Mouse (Mus musculus): ENCODE measurements around the gene Slc35b2. TPM values are rescaled to one million over a fixed set of nuclear protein-coding genes. Genes with fewer than 3 reads are reported as not detected.

Gene Slc35b2
- polyA plus RNA-seq, 1 experiment from 2014 or later = 90.5 TPM

DNA sequence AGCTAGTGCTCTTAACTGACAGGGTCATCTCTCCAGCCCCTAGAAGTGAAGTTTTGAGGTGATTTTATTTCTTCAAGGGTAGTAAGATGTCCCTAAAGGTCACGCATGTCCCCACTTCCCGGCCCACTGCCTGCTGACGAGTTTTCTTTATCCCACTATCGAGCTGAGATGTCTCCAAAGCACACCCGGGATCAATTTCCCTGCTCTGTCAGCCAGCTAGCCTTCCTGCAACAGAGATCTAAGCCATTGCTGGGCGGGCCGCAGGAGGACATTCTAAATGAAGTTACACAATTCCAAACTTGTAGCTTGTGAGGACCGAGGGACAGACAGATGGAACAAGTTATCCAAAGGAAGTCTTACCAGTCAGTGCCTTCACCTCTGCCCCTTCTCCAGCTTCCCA lies 36.6 kb downstream of the Slc35b2 start:
- 38% methylated on average over 8 of the region's 8 CpGs for WGBS
- Histone ChIP-seq H3K4me3 (ENCODE audit: low read depth, low read length) (no peak overlapping the region), H3K27ac (replicated peaks; ENCODE audit: low read depth, low read length) (no peak overlapping the region), H3K4me1 (ENCODE audit: control insufficient read depth, insufficient read depth, low read length) (peaks cover 20% of the 10 kb centered on the region), H3K4me2 (ENCODE audit: low read depth, severe bottlenecking) (no peak overlapping the region), H3K9me3 (ENCODE audit: control insufficient read depth, low read length) (no peaks in the 10 kb centered on the region), H3K36me3 (ENCODE audit: control insufficient read depth, insufficient read depth, low read length) (no peaks in the 10 kb centered on the region), H3K27me3 (ENCODE audit: control insufficient read depth, insufficient read depth, low read length) (peaks cover 20% of the 10 kb centered on the region), H3K9ac (ENCODE audit: low read length) (no peak overlapping the region)
- no peak for ATAC-seq (ENCODE audit: insufficient number of reproducible peaks, low FRiP score, low TSS enrichment, low read depth)
- no peak for DNase-seq (ENCODE audit: low spot score)

DNA sequence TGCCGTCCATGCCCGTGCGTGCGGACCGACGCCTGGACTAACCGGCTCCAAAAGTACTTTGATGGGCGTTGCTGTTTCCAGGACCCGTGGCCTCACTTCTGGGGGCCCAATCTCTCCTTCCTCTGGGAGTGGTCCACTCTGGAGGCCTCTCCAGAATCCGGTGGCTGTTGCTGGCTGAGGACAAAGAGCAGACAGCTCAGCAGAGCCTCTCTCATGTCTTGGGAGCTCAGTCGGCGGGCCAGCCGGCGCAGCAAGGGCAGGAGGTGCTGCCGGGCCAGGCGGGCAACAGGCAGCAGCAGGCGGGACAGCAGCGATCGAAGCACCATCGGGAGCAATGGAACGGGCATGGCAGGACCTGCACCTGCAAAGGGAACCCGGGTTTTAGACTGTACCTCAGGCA lies 37.7 kb downstream of the Slc35b2 start:
- DNase-seq (ENCODE audit: low spot score) (no peak), ATAC-seq (ENCODE audit: insufficient number of reproducible peaks, low FRiP score, low TSS enrichment, low read depth) (no peak)
- WGBS = 16% methylated on average over 22 of the region's 22 CpGs

DNA sequence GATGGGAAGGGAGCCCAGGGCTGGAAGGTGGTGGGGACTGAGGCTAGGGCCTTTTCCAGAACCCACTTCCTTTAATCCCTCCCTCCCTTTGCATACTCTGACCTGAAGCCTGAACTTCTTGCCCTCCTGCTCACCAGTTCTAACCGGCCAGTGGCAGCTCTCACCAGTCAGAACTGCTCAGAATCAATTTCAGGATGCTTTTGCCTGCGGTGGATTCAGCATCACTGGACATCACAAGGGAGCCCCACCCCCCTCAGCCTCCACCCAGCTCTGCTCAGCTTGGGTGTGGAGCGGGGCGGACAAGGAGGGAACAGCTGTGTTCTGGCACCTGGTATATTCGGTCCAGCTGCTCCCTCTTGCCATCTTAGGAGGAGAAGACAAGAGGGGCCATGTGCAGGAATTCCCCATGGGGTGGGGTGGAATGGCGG lies 38.2 kb downstream of the Slc35b2 start, which contains the start of gene Mymx:
Mymx (minus strand) TSS at position 226 of the 428 bp plus-strand sequence.
- H3K36me3 ChIP-seq (ENCODE audit: control insufficient read depth, insufficient read depth, low read length) = no peaks in the 10 kb centered on the region
- no peak within 1 kb of the TSS for H3K27ac ChIP-seq (replicated peaks; ENCODE audit: low read depth, low read length)
- H3K9me3 ChIP-seq (ENCODE audit: control insufficient read depth, low read length) = no peaks in the 10 kb centered on the region
- WGBS = 26% methylated on average over 6 of the region's 6 CpGs
- H3K4me2 ChIP-seq (ENCODE audit: low read depth, severe bottlenecking) = peak within 1 kb of the TSS; percentile 16; the same call in 1 of the 2 replicates
- H3K27me3 ChIP-seq (ENCODE audit: control insufficient read depth, insufficient read depth, low read length) = peaks cover 15% of the 10 kb centered on the region
- H3K9ac ChIP-seq (ENCODE audit: low read length) = peak within 1 kb of the TSS; percentile 45
- ATAC-seq (ENCODE audit: insufficient number of reproducible peaks, low FRiP score, low TSS enrichment, low read depth) (0 out of 2 replicates have a peak, but pooled peaks have one; percentile 16), DNase-seq (ENCODE audit: low spot score) (no peak)
- peaks cover 15% of the 10 kb centered on the region for H3K4me1 ChIP-seq (ENCODE audit: control insufficient read depth, insufficient read depth, low read length)
- no peak within 1 kb of the TSS for H3K4me3 ChIP-seq (ENCODE audit: low read depth, low read length)

More for the DNA sequence above, 37.7 kb downstream of the Slc35b2 start:
- peak overlapping the region; percentile 16; the same call in 1 of the 2 replicates for H3K4me2 ChIP-seq (ENCODE audit: low read depth, severe bottlenecking)
- H3K36me3 ChIP-seq (ENCODE audit: control insufficient read depth, insufficient read depth, low read length) = no peaks in the 10 kb centered on the region
- H3K4me1 ChIP-seq (ENCODE audit: control insufficient read depth, insufficient read depth, low read length) = peaks cover 16% of the 10 kb centered on the region
- H3K27me3 ChIP-seq (ENCODE audit: control insufficient read depth, insufficient read depth, low read length) = peaks cover 18% of the 10 kb centered on the region
- H3K9ac ChIP-seq (ENCODE audit: low read length) = peak overlapping the region; percentile 45
- no peak overlapping the region for H3K4me3 ChIP-seq (ENCODE audit: low read depth, low read length)
- H3K27ac ChIP-seq (replicated peaks; ENCODE audit: low read depth, low read length) = no peak overlapping the region
- H3K9me3 ChIP-seq (ENCODE audit: control insufficient read depth, low read length) = no peaks in the 10 kb centered on the region

DNA sequence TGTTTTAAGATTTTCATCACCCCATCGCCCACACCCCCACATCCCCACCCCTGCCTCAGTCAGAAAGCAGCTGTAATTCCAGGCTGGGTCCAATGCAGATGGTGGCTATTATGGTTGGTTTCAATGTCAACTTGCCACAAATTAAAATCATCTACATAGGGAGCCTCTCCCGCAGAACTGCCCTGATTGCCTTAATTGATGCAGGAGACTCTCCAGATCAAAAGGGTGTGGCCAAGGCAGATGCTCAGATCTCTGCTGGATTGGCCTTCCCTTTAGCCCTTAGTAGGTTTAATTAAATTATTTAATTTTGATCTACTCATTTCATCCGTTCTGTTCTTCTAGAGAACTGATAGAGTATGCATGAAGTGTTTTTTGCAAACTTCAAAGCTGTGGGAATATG lies 39.3 kb downstream of the Slc35b2 start:
- Histone ChIP-seq H3K4me2 (ENCODE audit: low read depth, severe bottlenecking) (no peak overlapping the region), H3K4me1 (ENCODE audit: control insufficient read depth, insufficient read depth, low read length) (peaks cover 12% of the 10 kb centered on the region), H3K9ac (ENCODE audit: low read length) (no peak overlapping the region), H3K27me3 (ENCODE audit: control insufficient read depth, insufficient read depth, low read length) (peaks cover 15% of the 10 kb centered on the region), H3K27ac (replicated peaks; ENCODE audit: low read depth, low read length) (no peak overlapping the region), H3K36me3 (ENCODE audit: control insufficient read depth, insufficient read depth, low read length) (no peaks in the 10 kb centered on the region), H3K4me3 (ENCODE audit: low read depth, low read length) (no peak overlapping the region), H3K9me3 (ENCODE audit: control insufficient read depth, low read length) (no peaks in the 10 kb centered on the region)
- WGBS = 80% methylated on average over 3 of the region's 3 CpGs
- DNase-seq (ENCODE audit: low spot score) (no peak), ATAC-seq (ENCODE audit: insufficient number of reproducible peaks, low FRiP score, low TSS enrichment, low read depth) (no peak)

DNA sequence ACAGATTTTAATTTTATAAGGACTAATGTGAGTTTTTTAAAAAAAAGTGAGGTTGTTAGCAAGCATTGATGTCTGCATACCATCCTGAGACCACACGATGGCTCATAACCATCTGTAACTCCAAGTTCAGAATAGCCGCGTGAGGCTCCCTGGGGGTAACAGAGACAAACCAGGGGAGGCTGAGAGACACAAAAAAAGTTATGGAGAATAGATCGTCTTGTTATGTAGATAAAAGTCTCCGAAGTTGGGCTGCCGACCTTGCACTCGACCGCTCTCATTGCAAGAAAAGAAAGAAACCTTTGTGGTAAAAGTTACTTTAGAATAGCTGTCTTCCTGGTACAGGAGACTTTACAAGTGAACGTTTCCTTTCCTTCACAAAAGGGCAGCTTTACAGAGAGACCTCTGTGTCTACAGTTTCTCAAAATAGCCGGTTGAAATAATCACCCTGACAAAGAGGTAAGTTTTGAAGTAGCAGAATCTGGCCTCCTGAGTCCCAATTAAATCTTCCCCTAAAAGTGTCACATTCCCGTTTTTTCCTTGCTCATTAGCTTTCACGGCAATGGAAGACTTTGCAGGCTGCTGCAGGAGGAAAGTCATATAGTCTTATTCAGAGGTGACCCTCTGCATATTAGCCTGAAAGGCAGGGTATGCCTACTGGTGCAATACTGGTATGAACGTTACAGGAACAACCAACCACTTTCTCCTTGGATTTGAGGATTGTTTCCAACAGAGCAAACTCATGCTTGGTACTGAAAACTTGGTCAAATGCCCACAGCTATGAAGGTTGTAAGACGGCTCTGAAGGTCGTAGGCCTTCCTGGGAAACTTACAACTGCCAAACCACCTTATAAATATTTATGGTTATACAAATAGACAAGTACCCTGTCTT lies 43.6 kb downstream of the Slc35b2 start:
- WGBS = 82% methylated on average over 15 of the region's 15 CpGs
- DNase-seq (ENCODE audit: low spot score) = no peak
- H3K4me1 ChIP-seq (ENCODE audit: control insufficient read depth, insufficient read depth, low read length) = no peaks in the 10 kb centered on the region

DNA sequence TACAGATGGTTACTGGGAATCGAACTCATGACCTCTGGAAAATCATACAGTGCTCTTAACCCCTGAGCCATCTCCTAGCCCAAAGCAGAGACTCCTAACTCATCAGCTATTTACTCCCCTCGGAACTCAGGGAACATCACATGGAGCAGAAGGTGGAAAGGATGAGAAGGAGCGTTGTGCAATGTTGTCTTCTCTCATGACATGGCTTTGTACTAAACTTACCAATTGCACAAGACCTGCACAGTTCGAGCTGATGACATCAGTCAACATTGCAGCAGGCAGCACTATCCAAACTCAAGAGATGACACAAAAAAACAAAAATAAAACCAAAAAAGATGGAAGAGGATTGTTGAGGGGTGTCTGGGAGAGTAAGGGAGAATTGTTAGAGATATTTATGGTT lies 44.7 kb downstream of the Slc35b2 start:
- Histone ChIP-seq H3K9ac (ENCODE audit: low read length) (no peak overlapping the region), H3K4me2 (ENCODE audit: low read depth, severe bottlenecking) (no peak overlapping the region), H3K27me3 (ENCODE audit: control insufficient read depth, insufficient read depth, low read length) (no peaks in the 10 kb centered on the region), H3K9me3 (ENCODE audit: control insufficient read depth, low read length) (no peaks in the 10 kb centered on the region), H3K4me3 (ENCODE audit: low read depth, low read length) (no peak overlapping the region), H3K36me3 (ENCODE audit: control insufficient read depth, insufficient read depth, low read length) (no peaks in the 10 kb centered on the region), H3K27ac (replicated peaks; ENCODE audit: low read depth, low read length) (no peak overlapping the region), H3K4me1 (ENCODE audit: control insufficient read depth, insufficient read depth, low read length) (no peaks in the 10 kb centered on the region)
- ATAC-seq (ENCODE audit: insufficient number of reproducible peaks, low FRiP score, low TSS enrichment, low read depth) = no peak
- no peak for DNase-seq (ENCODE audit: low spot score)
- WGBS = 96% methylated on average over 4 of the region's 4 CpGs

More for the DNA sequence above, 43.6 kb downstream of the Slc35b2 start:
- H3K9me3 ChIP-seq (ENCODE audit: control insufficient read depth, low read length) = no peaks in the 10 kb centered on the region
- H3K27me3 ChIP-seq (ENCODE audit: control insufficient read depth, insufficient read depth, low read length) = 0 out of 2 replicates have a peak, but pooled peaks cover under 1% of the 10 kb centered on the region
- no peak overlapping the region for H3K9ac ChIP-seq (ENCODE audit: low read length)
- no peak overlapping the region for H3K4me3 ChIP-seq (ENCODE audit: low read depth, low read length)
- H3K36me3 ChIP-seq (ENCODE audit: control insufficient read depth, insufficient read depth, low read length) = no peaks in the 10 kb centered on the region
- H3K4me2 ChIP-seq (ENCODE audit: low read depth, severe bottlenecking) = no peak overlapping the region
- ATAC-seq (ENCODE audit: insufficient number of reproducible peaks, low FRiP score, low TSS enrichment, low read depth) = no peak
- no peak overlapping the region for H3K27ac ChIP-seq (replicated peaks; ENCODE audit: low read depth, low read length)

DNA sequence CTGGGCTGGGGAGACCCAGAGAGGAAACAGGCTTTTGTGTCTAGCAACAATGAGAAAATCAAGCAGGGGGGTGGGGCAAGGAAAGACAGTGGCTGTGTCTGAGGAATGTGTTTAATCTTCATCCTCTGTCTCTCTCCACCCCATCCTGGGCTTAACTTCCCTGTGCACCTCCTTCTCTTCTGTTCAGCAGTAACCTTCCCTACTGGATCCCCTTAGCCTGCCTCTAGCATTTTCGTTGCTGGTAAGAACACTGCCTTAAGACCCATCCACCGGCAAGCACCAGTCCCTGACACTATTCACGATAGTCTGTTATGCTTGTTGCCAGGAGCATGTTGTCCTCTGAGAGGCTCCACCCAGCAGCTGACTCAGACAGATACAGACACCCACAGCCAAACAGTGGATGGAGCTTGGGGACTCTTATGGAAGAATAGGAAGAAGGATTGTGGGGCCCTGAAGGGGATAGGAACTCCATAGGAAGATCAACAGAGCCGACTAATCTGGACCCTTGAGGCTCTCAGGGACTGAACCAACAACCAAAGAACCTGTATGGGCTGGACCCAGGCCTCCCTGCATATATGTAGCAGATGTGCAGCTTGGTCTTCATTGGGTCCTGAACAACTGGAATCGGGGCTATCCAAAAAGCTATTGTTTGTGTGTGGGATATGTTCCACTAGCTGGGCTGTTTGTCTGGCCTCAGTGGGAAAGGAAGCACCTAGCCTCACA lies 46.6 kb downstream of the Slc35b2 start:
- 51% methylated on average over 5 of the region's 5 CpGs for WGBS
- Histone ChIP-seq H3K27ac (replicated peaks; ENCODE audit: low read depth, low read length) (no peak overlapping the region), H3K4me1 (ENCODE audit: control insufficient read depth, insufficient read depth, low read length) (no peaks in the 10 kb centered on the region), H3K4me2 (ENCODE audit: low read depth, severe bottlenecking) (no peak overlapping the region), H3K9ac (ENCODE audit: low read length) (no peak overlapping the region), H3K36me3 (ENCODE audit: control insufficient read depth, insufficient read depth, low read length) (no peaks in the 10 kb centered on the region), H3K27me3 (ENCODE audit: control insufficient read depth, insufficient read depth, low read length) (no peaks in the 10 kb centered on the region), H3K4me3 (ENCODE audit: low read depth, low read length) (no peak overlapping the region), H3K9me3 (ENCODE audit: control insufficient read depth, low read length) (no peaks in the 10 kb centered on the region)
- DNase-seq (ENCODE audit: low spot score) (no peak), ATAC-seq (ENCODE audit: insufficient number of reproducible peaks, low FRiP score, low TSS enrichment, low read depth) (no peak)

DNA sequence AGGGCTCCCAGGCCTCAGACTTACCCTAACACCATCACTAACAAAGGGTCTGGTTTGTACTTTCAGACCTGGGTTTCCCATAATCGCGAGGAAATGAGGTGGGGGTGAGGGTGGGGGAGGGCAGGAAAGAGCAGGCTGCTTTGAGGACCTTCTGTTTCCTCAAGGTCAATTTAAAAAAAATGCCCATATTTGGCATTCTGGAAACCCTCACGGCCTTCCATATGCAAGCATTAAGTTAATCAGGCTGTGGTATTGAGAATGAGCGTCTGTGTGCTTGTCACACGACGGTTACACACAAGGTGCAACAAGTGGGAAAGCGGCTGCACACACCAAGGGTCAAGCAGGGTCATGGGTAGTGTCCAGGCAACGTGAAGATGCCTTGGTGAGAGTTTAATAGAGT lies 48.3 kb downstream of the Slc35b2 start:
- no peaks in the 10 kb centered on the region for H3K27me3 ChIP-seq (ENCODE audit: control insufficient read depth, insufficient read depth, low read length)
- ATAC-seq (ENCODE audit: insufficient number of reproducible peaks, low FRiP score, low TSS enrichment, low read depth) (no peak), DNase-seq (ENCODE audit: low spot score) (no peak)
- H3K9me3 ChIP-seq (ENCODE audit: control insufficient read depth, low read length) = no peaks in the 10 kb centered on the region
- 71% methylated on average over 8 of the region's 8 CpGs for WGBS
- no peaks in the 10 kb centered on the region for H3K4me1 ChIP-seq (ENCODE audit: control insufficient read depth, insufficient read depth, low read length)
- H3K9ac ChIP-seq (ENCODE audit: low read length) = no peak overlapping the region
- H3K36me3 ChIP-seq (ENCODE audit: control insufficient read depth, insufficient read depth, low read length) = no peaks in the 10 kb centered on the region
- no peak overlapping the region for H3K4me2 ChIP-seq (ENCODE audit: low read depth, severe bottlenecking)
- H3K4me3 ChIP-seq (ENCODE audit: low read depth, low read length) = no peak overlapping the region
- no peak overlapping the region for H3K27ac ChIP-seq (replicated peaks; ENCODE audit: low read depth, low read length)
